Mouse (Mus musculus) Muller cell, postnatal 12 days (primary cell): ENCODE results near the gene Tef.

Experiments used
- DNase-seq: peaks from one replicate; pipeline ENCODE4 v3.0.0-alpha.2; 2015; ENCODE audit errors: inconsistent ontology term

The Tef gene

DNA sequence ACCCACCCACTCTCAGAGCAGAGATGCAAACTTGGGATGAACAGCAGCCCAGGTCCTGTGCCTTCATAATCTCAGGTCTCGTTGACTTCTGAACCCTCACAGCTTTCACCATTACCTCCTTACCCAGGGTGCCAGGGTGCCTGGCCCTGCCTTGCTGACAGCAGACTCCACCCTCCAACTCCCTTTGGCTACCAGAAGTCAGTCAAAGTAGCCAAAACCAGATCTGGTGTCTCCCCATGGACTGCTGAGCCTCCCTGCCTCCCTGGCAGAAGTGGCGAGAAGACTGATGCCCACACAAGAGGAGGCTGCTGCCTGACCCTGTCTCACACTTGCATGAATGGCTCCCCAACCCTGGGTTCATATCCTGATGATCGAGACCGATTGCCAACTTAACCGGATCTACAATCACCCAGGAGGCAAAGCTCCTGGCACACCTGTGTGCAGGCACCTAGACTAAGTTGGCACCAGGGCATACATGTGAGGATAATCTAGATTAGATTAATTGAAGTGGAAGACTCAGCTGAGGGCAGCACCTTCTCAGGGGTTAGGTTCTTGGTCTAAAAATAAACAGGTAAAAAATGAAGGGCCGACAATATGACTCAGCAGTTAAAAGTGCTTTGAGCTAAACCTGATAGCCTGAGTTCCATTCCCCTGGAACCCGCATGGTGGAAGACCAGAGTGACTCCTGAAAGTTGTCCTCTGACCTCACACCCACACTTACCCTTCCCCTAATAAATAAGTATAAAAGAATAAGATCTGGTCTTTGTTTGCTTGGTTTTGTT lies 26.4 kb downstream of the Tef start:
- no peak for DNase-seq

GRCm38 (mm10) chr15:81829208-81829580 lies 27.0 kb downstream of the Tef start:
- DNase-seq = no peak

DNA sequence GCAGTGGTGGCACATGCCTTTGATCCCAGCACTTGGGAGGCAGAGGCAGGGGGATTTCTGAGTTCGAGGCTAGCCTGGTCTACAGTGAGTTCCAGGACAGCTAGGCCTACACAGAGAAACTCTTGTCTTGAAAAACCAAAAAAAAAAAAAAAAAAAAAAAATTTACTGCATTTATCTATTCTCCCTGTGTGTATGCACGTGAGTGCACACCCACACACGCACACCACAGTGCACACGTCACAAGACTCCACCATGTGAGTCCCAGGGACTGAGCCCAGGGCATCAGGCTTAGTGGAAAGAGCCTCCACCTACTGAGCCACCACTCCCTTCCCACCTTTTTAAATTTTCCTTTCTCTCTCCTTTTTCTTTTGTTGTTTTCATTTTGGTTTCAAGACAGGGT lies 28.3 kb downstream of the Tef start:
- no peak for DNase-seq

- DNase-seq = peak; percentile 85
Measured at GRCm38 (mm10) chr15:81831136-81831825, 29.1 kb downstream of the Tef start.

DNA sequence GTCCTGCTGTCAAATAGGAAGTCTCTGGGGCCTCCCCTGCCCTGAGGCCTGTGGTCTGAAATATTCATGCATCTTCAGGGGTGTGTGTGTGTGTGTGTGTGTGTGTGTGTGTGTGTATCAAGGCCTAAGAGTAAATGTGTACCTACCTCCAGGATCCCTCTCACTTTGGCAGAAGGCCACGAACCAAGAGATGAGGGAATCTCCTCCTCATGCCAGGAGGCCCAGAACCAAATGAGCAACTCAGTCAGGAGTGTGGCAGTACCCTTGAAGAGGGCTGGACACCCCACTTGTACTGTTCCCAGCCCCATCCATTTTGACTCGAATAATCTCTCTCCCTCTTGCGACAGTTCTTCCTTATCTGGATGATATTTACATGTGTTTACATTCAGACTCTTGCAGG lies 30.0 kb downstream of the Tef start:
- DNase-seq = no peak

GRCm38 (mm10) chr15:81833481-81833880 lies 31.3 kb downstream of the Tef start:
- no peak for DNase-seq

- DNase-seq = no peak
Measured at GRCm38 (mm10) chr15:81834171-81834841, 32.1 kb downstream of the Tef start.

- DNase-seq = no peak
Measured at GRCm38 (mm10) chr15:81835007-81835880, 33.0 kb downstream of the Tef start.

DNA sequence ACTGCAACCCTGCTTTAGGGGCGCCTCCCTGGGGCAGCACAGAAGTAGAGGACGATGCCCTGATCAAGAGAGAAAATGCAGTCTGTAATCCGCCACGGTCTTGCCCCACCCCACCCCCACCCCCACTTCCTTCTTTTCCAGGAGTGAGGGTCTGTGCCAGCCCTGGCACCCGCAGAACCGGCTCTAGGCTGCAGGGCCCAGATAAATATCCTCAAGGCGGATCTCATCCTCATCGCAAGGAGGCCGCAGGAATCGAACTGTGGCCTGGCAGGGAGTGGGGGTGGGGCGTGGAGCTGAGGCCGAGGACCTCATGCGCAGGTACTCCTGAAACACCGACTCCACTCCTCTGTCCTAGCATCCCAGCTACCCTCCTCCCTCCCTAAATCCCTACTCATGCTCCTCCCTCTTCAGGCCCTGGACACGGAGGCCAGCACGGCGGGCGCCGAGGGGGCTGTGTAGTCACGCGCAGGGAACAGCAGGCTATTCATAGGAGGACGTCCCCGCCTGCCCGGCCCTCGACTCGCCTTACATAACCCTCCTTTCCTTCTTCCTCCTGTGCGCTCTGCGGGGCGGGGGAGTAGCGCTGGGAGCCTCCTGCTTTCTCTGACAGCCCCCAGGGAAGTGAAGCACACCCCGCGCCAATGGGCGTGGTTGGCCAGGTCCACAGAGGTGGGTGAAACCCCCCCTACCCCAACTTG lies 34.1 kb downstream of the Tef start:
- peak; percentile 88 for DNase-seq

DNA sequence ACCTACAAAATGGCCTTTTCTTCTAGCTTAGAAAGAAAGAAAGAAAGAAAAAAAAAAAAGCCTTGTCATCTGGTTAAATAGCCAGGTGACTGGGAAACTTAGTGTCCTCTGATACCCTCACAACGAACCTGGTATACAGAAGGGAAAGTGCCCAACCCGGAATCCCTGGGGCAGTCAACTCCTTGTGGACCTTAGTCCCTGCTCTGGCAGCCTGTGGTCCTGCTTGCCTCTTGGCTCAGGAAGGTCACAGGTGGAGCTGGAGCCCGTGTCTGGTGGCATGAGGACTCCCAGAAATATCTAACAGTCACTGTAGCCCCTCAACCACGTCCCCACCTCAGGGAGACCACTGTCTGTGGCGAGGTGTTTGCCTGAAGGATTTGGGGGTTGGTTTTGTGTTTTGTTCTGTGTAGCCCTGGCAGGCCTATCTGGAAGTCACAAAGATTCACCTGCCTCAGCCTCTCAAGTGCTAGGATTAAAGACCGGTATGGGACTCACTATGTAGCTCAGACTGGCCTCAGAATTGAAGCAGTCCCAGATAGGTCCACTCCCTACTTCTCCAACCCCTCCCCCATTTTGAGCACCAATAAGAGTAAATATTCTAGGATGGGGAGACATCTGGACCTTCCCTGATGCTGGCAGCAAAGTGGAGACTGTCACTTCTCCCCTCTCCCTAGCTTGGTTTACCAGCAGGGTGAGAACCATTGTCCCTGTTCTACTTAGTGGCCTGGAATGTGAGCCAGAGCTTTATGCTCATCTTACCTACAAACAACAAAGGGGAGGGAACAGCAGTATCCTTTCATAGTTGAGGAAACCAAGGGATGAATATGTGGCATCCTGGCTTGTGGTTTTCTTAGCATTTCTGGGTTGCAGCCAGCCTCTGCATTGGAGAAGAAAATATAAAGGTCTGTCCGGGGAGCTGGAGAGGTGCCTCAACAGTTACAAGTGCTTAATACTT lies 35.0 kb downstream of the Tef start:
- DNase-seq = peak; percentile 59

DNA sequence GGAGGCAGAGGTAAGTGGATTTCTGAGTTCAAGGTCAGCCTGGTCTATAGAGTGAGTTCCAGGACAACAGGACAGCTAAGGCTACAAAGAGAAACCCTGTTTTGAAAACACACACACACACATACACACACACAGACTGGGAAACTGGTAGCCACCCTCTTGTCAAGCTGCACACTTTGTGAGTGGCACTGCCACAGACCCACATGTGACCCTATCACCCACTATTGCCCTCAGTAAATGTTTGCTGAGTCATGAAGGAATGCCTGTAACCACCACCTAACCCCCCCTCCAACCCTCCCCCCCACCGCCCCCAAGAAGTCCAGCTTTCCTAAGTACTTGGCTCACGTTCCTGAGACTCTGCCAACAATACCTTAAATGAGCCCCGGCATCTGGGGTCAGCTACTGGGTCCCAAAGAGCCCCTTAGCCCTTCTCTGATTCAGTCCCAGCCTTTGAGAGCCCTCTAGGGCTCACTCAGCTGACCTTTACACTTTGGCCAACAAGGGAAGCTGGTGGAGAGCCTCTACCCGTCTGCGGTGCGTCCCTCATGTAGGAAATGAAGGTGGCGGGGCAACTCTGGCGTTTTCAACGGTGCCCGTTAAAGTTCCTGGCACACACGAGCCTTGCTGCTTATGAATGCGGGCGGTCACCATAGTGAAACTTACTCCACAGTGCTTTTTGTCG lies 36.5 kb downstream of the Tef start:
- peak; percentile 31 for DNase-seq

GRCm38 (mm10) chr15:81839634-81840033 lies 37.4 kb downstream of the Tef start:
- peak; percentile 92 for DNase-seq

DNA sequence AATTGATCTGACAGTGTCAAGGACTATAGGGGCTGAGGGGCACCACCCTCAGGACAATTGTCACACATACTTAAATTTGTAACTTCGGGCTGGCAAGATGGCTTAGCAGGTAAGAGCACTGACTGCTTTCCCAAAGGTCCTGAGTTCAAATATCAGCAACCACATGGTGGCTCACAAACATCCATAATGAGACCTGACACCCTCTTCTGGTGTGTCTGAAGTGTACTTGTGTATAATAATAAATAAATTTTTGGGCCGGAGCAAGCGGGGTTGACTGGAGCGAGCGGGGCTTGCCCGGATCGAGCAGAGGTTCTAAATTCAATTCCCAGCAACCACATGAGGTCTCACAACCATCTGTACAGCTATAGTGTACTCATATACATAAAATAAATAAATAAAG lies 38.1 kb downstream of the Tef start:
- DNase-seq = no peak

GRCm38 (mm10) chr15:81842275-81842674 lies 40.1 kb downstream of the Tef start:
- DNase-seq = no peak

DNA sequence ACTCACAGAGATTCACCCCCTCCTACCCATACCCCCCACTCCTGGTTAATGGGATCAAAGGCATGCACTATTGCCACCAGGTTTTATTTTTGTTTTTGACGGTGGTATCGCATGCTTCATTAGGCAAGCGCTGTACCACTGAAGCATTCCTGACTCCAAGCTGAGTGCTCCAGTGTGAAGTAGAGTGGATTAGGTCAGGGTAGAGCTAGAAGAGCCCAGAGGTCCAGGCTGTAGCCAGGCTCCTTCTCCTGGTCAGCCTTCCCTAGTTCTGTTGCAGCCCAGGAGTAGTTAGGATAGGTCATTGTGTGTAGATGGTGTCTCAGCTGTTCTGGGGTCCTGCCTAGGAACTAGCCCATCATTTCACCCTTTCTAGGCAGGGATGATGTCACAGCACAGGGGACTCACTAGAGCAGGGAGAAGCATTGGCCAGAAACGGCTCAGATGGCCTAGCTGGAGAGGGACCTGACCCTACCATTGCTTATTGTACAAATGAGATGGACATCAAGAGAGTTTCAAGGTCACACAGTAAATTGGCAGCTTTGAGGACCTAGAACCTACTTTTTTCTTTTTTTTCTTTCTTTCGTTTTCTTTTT lies 42.9 kb downstream of the Tef start:
- DNase-seq = no peak

DNA sequence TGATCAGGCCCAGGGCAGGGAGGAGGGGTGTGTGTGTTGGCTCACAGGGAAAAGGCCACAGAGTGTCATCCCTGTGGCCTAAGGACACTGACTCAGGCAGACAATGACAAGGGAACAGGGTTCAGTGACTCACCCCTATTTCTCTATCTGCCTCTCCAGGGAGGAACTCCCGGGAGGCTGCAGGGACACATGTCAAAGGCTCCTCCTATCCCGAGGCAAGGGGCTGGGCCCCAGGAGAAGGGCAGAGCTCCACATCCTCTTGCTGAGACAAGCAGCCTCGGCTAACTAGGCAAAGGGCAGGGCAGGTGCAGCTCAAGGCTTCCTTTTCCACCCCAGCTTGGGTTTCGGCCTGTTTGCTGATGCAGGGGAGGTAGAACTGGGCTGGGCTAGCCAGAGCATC lies 43.5 kb downstream of the Tef start:
- peak; percentile 90 for DNase-seq

DNA sequence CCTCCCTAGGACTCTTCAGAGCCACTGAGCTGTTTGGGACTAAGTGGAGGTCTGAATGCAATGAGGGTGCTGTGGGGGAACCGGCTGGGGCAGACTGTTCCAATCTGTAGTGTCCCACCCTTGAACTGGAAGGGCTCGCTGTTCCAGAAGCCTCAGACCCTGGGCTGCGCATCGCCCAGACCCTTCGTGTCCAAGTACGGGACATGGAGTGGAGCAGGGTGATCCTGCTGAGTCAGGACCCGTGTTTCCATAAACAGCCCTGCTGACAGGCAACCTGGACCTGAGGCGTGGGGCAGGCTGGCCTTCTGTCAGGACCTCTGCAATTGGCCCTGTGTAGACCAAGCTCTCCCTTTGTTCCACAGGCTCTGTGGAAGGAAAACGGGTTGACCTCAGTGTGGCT lies 44.5 kb downstream of the Tef start:
- no peak for DNase-seq

GRCm38 (mm10) chr15:81847161-81847560 lies 44.9 kb downstream of the Tef start:
- no peak for DNase-seq

DNA sequence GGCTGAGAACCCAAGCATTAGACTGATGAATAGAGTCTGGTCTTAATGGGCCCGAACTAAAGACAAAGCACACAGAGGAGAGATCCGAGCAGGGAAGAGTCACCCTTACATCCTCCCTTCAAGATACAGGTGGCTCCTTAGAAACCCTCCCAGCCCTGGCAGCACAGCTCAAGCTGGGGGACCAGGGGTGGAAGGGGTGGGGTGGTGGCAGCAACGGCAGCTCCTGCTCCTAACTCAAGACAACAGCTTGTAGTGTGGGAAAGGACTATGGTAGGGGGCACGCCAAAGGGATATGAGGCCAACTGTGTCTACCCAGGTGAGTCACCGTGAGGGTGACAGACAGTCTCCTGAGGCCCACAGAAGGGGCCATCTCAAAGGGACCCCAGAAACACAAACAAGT lies 45.6 kb downstream of the Tef start:
- no peak for DNase-seq
